Mouse (Mus musculus) liver, embryonic 13.5 days (tissue): ENCODE measurements around the gene Elp5. TPM values are rescaled to one million over a fixed set of nuclear protein-coding genes. Genes with fewer than 3 reads are reported as not detected.

Experiments used
- ATAC-seq: fragments of 200-750 bp; cut with Nextera tagmentation; 2 replicates; pipeline ENCODE4 v1.8.0; 2017; ENCODE audit warnings: low read depth, mild to moderate bottlenecking, moderate number of reproducible peaks, moderate library complexity
- DNase-seq: peaks from one replicate; pipeline ENCODE4 v3.0.0; 2022
- H3K27ac ChIP-seq: fragments of 300-500 bp; sonication (generic); 2 replicates; pipeline ENCODE4 v1.5.1; 2015; ENCODE audit warnings: moderate library complexity, mild to moderate bottlenecking, inconsistent platforms
- H3K27me3 ChIP-seq: fragments of 300-500 bp; sonication (generic); 2 replicates; pipeline ENCODE4 v1.6.1; 2015; ENCODE audit warnings: mild to moderate bottlenecking, inconsistent platforms
- H3K36me3 ChIP-seq: fragments of 300-500 bp; sonication (generic); 2 replicates; pipeline ENCODE4 v1.6.1; 2015; ENCODE audit warnings: mild to moderate bottlenecking, inconsistent platforms
- H3K4me1 ChIP-seq: fragments of 300-500 bp; sonication (generic); replicated peaks from 2 replicates; pipeline ENCODE4 v1.6.1; 2015; ENCODE audit warnings: inconsistent platforms
- H3K4me2 ChIP-seq: fragments of 300-500 bp; sonication (generic); 2 replicates; pipeline ENCODE4 v1.6.1; 2015; ENCODE audit warnings: inconsistent platforms, mild to moderate bottlenecking, moderate library complexity
- H3K4me3 ChIP-seq: fragments of 300-500 bp; sonication (generic); replicated peaks from 2 replicates; pipeline ENCODE4 v1.5.1; 2015; ENCODE audit warnings: mild to moderate bottlenecking, inconsistent platforms
- H3K9ac ChIP-seq: fragments of 300-500 bp; sonication (generic); 2 replicates; pipeline ENCODE4 v1.6.1; 2015; ENCODE audit warnings: mild to moderate bottlenecking, inconsistent platforms
- H3K9me3 ChIP-seq: fragments of 300-500 bp; sonication (generic); replicated peaks from 2 replicates; pipeline ENCODE4 v1.6.1; 2016; ENCODE audit warnings: inconsistent platforms
- WGBS: fragments of 180-500 bp; shearing (Covaris S2); methylation state at CpG from one replicate; pipeline ENCODE4 v1.1.7; 2015; ENCODE audit not compliant: insufficient replicate concordance; 5-methylcytosine and 5-hydroxymethylcytosine counted together
- polyA plus RNA-seq: library from polyadenylated mRNA; unstranded; fragments of >200 nt; fragmentation: Nextera tagmentation; extraction: Ambion mirVana; gene quantifications from 2 replicates; pipeline ENCODE4 v1.2.1, GENCODE M21; 2015

The Elp5 gene
- polyA plus RNA-seq, 1 experiment from 2014 or later, result 86.9 TPM

DNA sequence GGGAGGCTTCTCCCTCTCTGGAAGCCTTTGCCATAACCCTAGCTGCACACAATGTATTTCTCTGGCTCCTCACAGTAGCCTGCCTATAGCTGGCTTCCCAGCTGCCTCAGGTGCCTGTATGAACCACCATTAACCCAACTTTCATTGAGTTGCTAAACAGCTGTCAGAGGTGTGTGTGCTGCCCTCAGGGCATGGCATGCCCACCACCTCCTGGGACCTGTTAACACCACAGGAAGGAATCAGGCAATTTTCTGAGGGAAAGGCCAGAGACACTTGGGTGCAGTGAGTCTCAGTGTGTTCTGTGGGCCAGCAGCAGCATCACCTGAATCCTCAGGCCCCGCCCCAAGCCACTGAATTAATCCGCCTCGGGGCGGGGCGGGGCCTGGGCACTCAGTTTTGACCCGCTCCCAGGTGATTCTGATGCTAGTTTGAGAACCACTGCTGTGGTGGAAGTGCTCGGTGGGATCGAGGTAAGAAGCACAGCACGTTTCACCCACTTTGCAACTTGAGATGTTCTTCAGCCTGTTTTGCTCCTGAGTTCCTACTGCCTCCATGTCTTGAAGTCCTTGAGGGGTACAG lies 43.8 kb downstream of the Elp5 start:
- peaks cover 16% of the 10 kb centered on the region for H3K36me3 ChIP-seq
- no peak for DNase-seq
- ATAC-seq, result no peak
- no peak overlapping the region for H3K4me2 ChIP-seq
- H3K27ac ChIP-seq, result no peak overlapping the region
- H3K4me3 ChIP-seq, result no peak overlapping the region
- 27% methylated on average over 9 of the region's 9 CpGs for WGBS
- H3K27me3 ChIP-seq, result peaks cover 90% of the 10 kb centered on the region
- H3K4me1 ChIP-seq, result peaks cover 43% of the 10 kb centered on the region
- no peak overlapping the region for H3K9ac ChIP-seq
- H3K9me3 ChIP-seq, result no peaks in the 10 kb centered on the region

GRCm38 (mm10) chr11:69937834-69938233 lies 44.5 kb downstream of the Elp5 start:
- no peak for DNase-seq
- Histone ChIP-seq H3K36me3 (peaks cover 10% of the 10 kb centered on the region), H3K9me3 (no peaks in the 10 kb centered on the region), H3K4me2 (no peak overlapping the region), H3K9ac (no peak overlapping the region), H3K4me3 (no peak overlapping the region), H3K27me3 (peaks cover 84% of the 10 kb centered on the region), H3K27ac (no peak overlapping the region), H3K4me1 (peaks cover 37% of the 10 kb centered on the region)
- ATAC-seq, result no peak
- 55% methylated on average over 5 of the region's 5 CpGs for WGBS

GRCm38 (mm10) chr11:69937385-69937784 lies 44.9 kb downstream of the Elp5 start:
- Histone ChIP-seq H3K27me3 (peaks cover 80% of the 10 kb centered on the region), H3K36me3 (peaks cover 6% of the 10 kb centered on the region), H3K4me2 (no peak overlapping the region), H3K4me3 (no peak overlapping the region), H3K9me3 (no peaks in the 10 kb centered on the region), H3K27ac (no peak overlapping the region), H3K4me1 (peaks cover 35% of the 10 kb centered on the region), H3K9ac (no peak overlapping the region)
- DNase-seq (no peak), ATAC-seq (no peak)
- 47% methylated on average over 3 of the region's 4 CpGs for WGBS

GRCm38 (mm10) chr11:69936714-69937347 lies 45.5 kb downstream of the Elp5 start:
- no peak overlapping the region for H3K27ac ChIP-seq
- H3K4me3 ChIP-seq, result no peak overlapping the region
- H3K9ac ChIP-seq, result no peak overlapping the region
- no peak for DNase-seq
- no peak for ATAC-seq
- 45% methylated on average over 9 of the region's 9 CpGs for WGBS
- peaks cover 35% of the 10 kb centered on the region for H3K4me1 ChIP-seq
- peaks cover 75% of the 10 kb centered on the region for H3K27me3 ChIP-seq
- H3K36me3 ChIP-seq, result peaks cover under 1% of the 10 kb centered on the region; the same call in 1 of the 2 replicates
- H3K9me3 ChIP-seq, result no peaks in the 10 kb centered on the region
- peak overlapping the region; percentile 88; the same call in 1 of the 2 replicates for H3K4me2 ChIP-seq

DNA sequence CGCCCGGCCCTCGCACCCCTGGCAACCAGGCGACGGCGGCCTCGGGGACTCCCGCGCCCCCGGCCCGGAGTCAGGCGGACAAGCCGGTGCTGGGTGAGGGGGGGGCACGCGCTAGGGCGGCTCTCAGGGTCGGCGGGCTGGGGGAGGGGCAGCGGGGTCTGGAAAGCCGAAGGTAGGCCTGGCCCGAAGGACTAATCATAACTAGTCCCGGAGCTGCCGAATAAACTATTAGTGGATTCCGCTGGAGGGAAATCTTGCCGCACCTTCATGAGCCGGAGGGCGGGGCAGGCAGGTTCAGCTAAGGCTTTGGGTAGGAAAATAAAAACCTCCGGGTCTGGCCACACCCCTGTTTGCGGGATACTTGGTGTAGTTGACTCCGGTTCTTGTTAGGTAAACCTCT lies 46.2 kb downstream of the Elp5 start:
- no peak overlapping the region for H3K27ac ChIP-seq
- peak overlapping the region; percentile 62 for H3K4me3 ChIP-seq
- H3K4me1 ChIP-seq, result peaks cover 35% of the 10 kb centered on the region
- DNase-seq (no peak), ATAC-seq (no peak)
- H3K36me3 ChIP-seq, result no peaks in the 10 kb centered on the region
- H3K27me3 ChIP-seq, result peaks cover 70% of the 10 kb centered on the region
- 5% methylated on average over 30 of the region's 30 CpGs for WGBS
- H3K9ac ChIP-seq, result peak overlapping the region; percentile 66
- no peaks in the 10 kb centered on the region for H3K9me3 ChIP-seq
- peak overlapping the region; percentile 88 for H3K4me2 ChIP-seq

- Histone ChIP-seq H3K27me3 (peaks cover 64% of the 10 kb centered on the region), H3K9me3 (no peaks in the 10 kb centered on the region), H3K27ac (no peak within 1 kb of the TSS), H3K36me3 (no peaks in the 10 kb centered on the region), H3K4me1 (peaks cover 35% of the 10 kb centered on the region), H3K9ac (peak within 1 kb of the TSS; percentile 66), H3K4me3 (peak within 1 kb of the TSS; percentile 62), H3K4me2 (peak within 1 kb of the TSS; percentile 88)
- WGBS, result 2% methylated on average over 56 of the region's 62 CpGs
- ATAC-seq (peak; percentile 79), DNase-seq (peak; percentile 82)
Observed at GRCm38 (mm10) chr11:69935137-69935879, 47.0 kb downstream of the Elp5 start, which contains the start of gene Ybx2. Gene Ybx2 (plus strand): TSS chr11:69935796.

DNA sequence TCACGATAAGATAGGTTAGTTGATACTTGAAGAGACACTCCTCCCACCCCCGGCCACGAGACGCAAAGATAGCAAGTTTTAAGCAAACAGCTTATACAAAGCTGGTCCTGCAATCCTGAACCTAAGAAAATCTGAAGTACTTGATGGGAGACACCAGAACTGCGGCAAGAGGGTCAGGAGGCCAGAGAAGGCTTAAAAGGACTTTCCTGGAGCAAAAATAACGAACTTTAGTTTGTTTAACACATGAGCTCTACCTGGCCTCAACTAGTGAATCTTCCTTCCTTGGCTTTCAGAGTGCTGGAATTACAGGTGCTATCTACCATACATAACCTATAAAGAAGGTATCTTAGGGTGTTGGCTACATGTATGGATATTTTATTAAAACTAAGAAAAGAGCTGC lies 47.6 kb downstream of the Elp5 start:
- H3K27me3 ChIP-seq, result peaks cover 58% of the 10 kb centered on the region
- H3K4me2 ChIP-seq, result peak overlapping the region; percentile 88
- peak overlapping the region; percentile 66 for H3K9ac ChIP-seq
- no peak overlapping the region for H3K27ac ChIP-seq
- no peak for DNase-seq
- no peaks in the 10 kb centered on the region for H3K9me3 ChIP-seq
- no peak for ATAC-seq
- H3K4me1 ChIP-seq, result peaks cover 37% of the 10 kb centered on the region
- WGBS, result 19% methylated on average over 6 of the region's 6 CpGs
- peak overlapping the region; percentile 62 for H3K4me3 ChIP-seq
- no peaks in the 10 kb centered on the region for H3K36me3 ChIP-seq

GRCm38 (mm10) chr11:69934169-69934568 lies 48.1 kb downstream of the Elp5 start:
- peak overlapping the region; percentile 49; the same call in 1 of the 2 replicates for H3K9ac ChIP-seq
- ATAC-seq (peak; percentile 53), DNase-seq (peak; percentile 86)
- peak overlapping the region; percentile 62 for H3K4me3 ChIP-seq
- peak overlapping the region; percentile 88 for H3K4me2 ChIP-seq
- H3K27me3 ChIP-seq, result peaks cover 53% of the 10 kb centered on the region
- peaks cover 37% of the 10 kb centered on the region for H3K4me1 ChIP-seq
- 2% methylated on average over 18 of the region's 18 CpGs for WGBS
- H3K9me3 ChIP-seq, result no peaks in the 10 kb centered on the region
- H3K27ac ChIP-seq, result no peak overlapping the region
- no peaks in the 10 kb centered on the region for H3K36me3 ChIP-seq

DNA sequence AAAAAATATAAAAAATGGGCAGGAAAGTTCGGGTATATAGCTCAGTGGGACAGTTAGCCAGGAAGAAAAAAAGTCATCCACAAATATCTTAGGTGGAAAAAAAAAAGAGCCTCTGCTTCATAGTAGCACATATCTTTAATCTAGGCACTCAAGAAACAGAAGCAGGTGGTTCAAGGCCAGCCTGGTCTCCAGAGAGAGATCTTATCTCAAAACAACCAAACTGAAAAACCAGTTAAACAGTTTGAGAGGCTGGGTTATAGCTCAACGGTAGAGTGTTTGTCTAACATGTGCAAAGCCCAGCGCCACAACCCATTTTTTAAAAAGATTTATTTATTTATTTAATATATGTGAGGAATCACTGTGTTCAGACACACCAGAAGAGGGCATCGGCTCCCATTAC lies 49.3 kb downstream of the Elp5 start:
- 56% methylated on average over 4 of the region's 4 CpGs for WGBS
- H3K4me2 ChIP-seq, result no peak overlapping the region
- H3K9me3 ChIP-seq, result no peaks in the 10 kb centered on the region
- H3K27me3 ChIP-seq, result peaks cover 42% of the 10 kb centered on the region
- H3K27ac ChIP-seq, result no peak overlapping the region
- no peak overlapping the region for H3K9ac ChIP-seq
- DNase-seq, result no peak
- no peak for ATAC-seq
- no peak overlapping the region for H3K4me3 ChIP-seq
- H3K4me1 ChIP-seq, result peaks cover 35% of the 10 kb centered on the region
- no peaks in the 10 kb centered on the region for H3K36me3 ChIP-seq

GRCm38 (mm10) chr11:69932254-69932653 lies 50.1 kb downstream of the Elp5 start:
- no peak for DNase-seq
- H3K27ac ChIP-seq, result no peak overlapping the region
- H3K27me3 ChIP-seq, result peaks cover 34% of the 10 kb centered on the region

DNA sequence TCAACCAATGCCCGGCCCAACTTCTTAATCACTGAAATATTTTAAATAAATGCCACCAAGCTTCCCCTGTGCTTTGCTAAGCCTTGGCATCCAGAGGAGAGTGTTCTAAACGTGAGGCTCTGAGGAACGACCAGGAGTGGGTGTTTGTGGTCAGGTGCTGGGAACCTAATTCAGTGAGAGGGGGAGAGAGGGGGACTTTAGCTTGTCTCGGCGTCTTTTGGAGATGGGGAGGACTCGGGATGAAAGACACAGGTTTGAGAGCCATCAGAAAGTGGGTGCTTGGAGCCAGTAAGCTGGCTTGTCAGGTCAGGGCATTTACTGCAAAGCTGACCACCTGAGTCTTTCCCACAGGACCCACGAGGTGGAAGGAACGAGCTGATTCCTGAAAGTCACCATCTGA lies 50.5 kb downstream of the Elp5 start:
- no peak for DNase-seq
- Histone ChIP-seq H3K36me3 (no peaks in the 10 kb centered on the region), H3K27me3 (peaks cover 29% of the 10 kb centered on the region), H3K4me3 (no peak overlapping the region), H3K9ac (no peak overlapping the region), H3K9me3 (no peaks in the 10 kb centered on the region), H3K4me2 (no peak overlapping the region), H3K27ac (peak overlapping the region; percentile 41), H3K4me1 (peaks cover 29% of the 10 kb centered on the region)
- no peak for ATAC-seq
- 48% methylated on average over 8 of the region's 8 CpGs for WGBS

More at GRCm38 (mm10) chr11:69932254-69932653, 50.1 kb downstream of the Elp5 start:
- Histone ChIP-seq H3K4me3 (no peak overlapping the region), H3K4me2 (no peak overlapping the region), H3K9ac (no peak overlapping the region), H3K9me3 (no peaks in the 10 kb centered on the region), H3K36me3 (no peaks in the 10 kb centered on the region), H3K4me1 (peaks cover 34% of the 10 kb centered on the region)
- WGBS, result 48% methylated on average over 3 of the region's 3 CpGs
- no peak for ATAC-seq
